Mouse (Mus musculus): ENCODE data around the gene Fbln5. TPM values are rescaled to one million over a fixed set of nuclear protein-coding genes. Genes with fewer than 3 reads are reported as not detected.

Gene Fbln5
- polyA plus RNA-seq, 1 experiment from 2014 or later: 5.3 TPM

DNA sequence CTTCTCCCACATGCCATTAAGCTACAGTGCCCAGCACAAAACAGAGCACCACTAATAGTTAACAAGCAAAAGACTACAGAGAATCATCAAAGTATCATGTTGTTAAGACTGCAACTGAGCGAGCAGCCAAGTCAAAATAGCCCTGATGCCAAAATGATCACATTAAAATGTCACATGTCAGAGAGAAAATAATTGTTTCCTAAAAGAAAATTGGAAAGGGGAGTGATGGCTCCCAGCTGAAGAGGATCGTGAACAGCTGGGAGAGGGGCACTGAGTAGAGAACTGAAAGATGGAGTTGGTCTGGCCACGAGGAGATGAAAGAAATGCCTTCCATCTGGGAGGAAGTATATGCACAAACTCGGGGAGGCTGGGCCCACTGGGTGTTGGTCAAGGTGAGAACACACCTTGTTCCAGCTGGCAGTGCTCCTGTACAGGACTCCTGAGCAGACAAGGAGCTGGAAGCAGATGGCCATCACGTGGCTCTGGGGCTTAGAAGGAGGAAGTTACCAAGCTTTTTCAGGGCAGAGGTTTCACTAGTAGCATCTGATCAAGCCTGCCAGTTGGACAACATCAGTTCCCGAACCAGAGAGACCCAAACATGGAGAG, 59.3 kb downstream of the Fbln5 start:
- ATAC-seq: no peak

DNA sequence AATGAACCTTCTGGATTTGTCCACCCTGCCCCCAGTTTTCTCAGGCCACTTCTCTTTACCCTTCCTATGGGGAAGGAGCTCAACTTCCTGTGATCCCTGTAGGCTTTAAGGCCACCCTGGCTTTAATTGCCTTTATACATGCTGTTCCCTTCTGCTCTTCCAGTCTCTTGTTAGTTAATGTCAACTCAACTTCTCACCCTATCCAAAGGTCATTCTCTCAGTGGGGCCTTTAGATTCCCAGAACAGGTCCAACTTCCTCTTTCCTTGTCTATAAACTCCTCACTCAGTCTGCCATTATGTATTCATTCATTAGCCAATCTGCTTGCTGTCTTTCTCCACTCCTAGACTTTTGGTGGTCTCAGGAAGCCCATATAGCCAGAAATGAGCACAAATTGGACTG, 60.2 kb downstream of the Fbln5 start:
- H3K9ac ChIP-seq (ENCODE audit: low read length): no peak overlapping the region
- H3K4me3 ChIP-seq (ENCODE audit: low read depth, low read length): no peak overlapping the region
- ATAC-seq: no peak
- no peaks in the 10 kb centered on the region for H3K9me3 ChIP-seq (replicated peaks; ENCODE audit: control insufficient read depth, low read length)
- H3K36me3 ChIP-seq (ENCODE audit: control insufficient read depth, insufficient read depth, low read length): no peaks in the 10 kb centered on the region
- H3K4me2 ChIP-seq (ENCODE audit: low read length): no peak overlapping the region
- H3K27me3 ChIP-seq (replicated peaks; ENCODE audit: control insufficient read depth, insufficient read depth, low read length): no peaks in the 10 kb centered on the region
- H3K4me1 ChIP-seq (ENCODE audit: control insufficient read depth, insufficient read depth, low read length): no peaks in the 10 kb centered on the region
- DNase-seq (ENCODE audit: low spot score): no peak
- H3K27ac ChIP-seq (ENCODE audit: low read depth, low read length): no peak overlapping the region

More for the DNA sequence above, 59.3 kb downstream of the Fbln5 start:
- no peak for DNase-seq (ENCODE audit: low spot score)
- 68% methylated on average over 6 of the region's 6 CpGs for WGBS
- H3K4me2 ChIP-seq (ENCODE audit: low read length): no peak overlapping the region
- no peaks in the 10 kb centered on the region for H3K4me1 ChIP-seq (ENCODE audit: control insufficient read depth, insufficient read depth, low read length)
- no peak overlapping the region for H3K27ac ChIP-seq (ENCODE audit: low read depth, low read length)
- H3K9ac ChIP-seq (ENCODE audit: low read length): no peak overlapping the region
- no peaks in the 10 kb centered on the region for H3K27me3 ChIP-seq (replicated peaks; ENCODE audit: control insufficient read depth, insufficient read depth, low read length)
- H3K36me3 ChIP-seq (ENCODE audit: control insufficient read depth, insufficient read depth, low read length): no peaks in the 10 kb centered on the region
- H3K4me3 ChIP-seq (ENCODE audit: low read depth, low read length): no peak overlapping the region
- H3K9me3 ChIP-seq (replicated peaks; ENCODE audit: control insufficient read depth, low read length): no peaks in the 10 kb centered on the region

DNA sequence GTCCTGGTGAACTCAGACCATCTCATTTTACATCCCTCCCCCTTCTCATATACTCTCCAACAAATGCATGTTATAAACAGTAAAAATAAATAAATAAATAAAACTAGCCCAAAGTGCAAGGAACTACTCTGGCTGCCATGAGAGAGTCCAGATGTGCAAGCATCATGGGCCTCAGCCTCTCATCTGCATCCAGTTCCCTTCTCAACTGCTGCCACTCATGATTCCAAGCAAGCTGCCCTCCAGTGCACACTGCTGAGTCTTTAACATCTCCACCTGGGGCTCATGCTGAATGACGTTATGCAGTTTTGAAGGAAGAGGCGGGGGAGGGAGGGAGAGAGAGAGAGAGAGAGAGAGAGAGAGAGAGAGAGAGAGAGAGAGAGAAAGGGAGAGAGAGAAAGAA, 76.5 kb downstream of the Fbln5 start:
- 56% methylated on average over 2 of the region's 2 CpGs for WGBS
- Histone ChIP-seq H3K4me1 (ENCODE audit: control insufficient read depth, insufficient read depth, low read length) (no peaks in the 10 kb centered on the region), H3K27ac (ENCODE audit: low read depth, low read length) (no peak overlapping the region), H3K4me3 (ENCODE audit: low read depth, low read length) (no peak overlapping the region), H3K4me2 (ENCODE audit: low read length) (no peak overlapping the region), H3K9me3 (replicated peaks; ENCODE audit: control insufficient read depth, low read length) (no peaks in the 10 kb centered on the region), H3K36me3 (ENCODE audit: control insufficient read depth, insufficient read depth, low read length) (no peaks in the 10 kb centered on the region), H3K9ac (ENCODE audit: low read length) (no peak overlapping the region), H3K27me3 (replicated peaks; ENCODE audit: control insufficient read depth, insufficient read depth, low read length) (no peaks in the 10 kb centered on the region)
- DNase-seq (ENCODE audit: low spot score) (no peak), ATAC-seq (no peak)

DNA sequence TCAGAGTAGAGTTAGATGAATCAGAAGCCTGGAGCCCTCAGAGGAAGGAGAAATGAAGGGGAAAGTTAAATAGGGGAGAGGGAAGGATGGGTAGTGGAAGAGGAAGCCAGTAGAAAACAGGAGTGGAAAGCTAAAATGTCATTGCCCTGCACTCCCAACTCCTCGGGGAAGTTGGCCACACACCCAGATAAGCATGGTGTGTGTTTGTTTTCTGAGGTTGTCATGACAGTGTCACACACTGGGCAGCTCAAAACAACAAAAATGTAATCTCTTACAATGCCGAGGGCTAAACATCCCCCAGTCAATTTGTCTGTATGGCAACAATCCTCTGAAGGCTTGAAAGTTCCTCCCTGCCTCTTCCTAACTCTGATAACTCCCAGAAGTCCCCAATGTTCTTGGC, 78.4 kb downstream of the Fbln5 start:
- ATAC-seq: no peak

DNA sequence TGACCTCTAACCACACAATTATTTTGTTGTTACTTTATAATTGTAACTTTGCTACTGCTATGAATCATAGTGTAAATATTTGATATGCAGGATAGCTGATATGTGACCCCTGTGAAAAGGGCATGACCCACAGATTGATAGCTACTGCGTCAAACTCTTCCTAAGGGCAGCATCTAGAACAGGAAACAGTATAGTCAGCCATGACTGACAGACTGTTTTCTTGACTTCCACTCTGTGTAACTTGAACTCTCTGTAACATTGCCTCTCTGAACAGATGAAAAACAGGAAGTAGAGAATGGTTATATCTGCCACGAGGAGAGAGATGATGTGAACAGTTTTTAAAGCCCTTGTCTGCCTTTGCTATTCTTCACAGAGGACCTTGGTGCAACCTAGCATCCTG, 78.8 kb downstream of the Fbln5 start:
- DNase-seq (ENCODE audit: low spot score) (no peak), ATAC-seq (no peak)
- no peaks in the 10 kb centered on the region for H3K36me3 ChIP-seq (ENCODE audit: control insufficient read depth, insufficient read depth, low read length)

More for the DNA sequence above, 78.4 kb downstream of the Fbln5 start:
- Histone ChIP-seq H3K27me3 (replicated peaks; ENCODE audit: control insufficient read depth, insufficient read depth, low read length) (no peaks in the 10 kb centered on the region), H3K4me2 (ENCODE audit: low read length) (no peak overlapping the region), H3K27ac (ENCODE audit: low read depth, low read length) (no peak overlapping the region), H3K9me3 (replicated peaks; ENCODE audit: control insufficient read depth, low read length) (no peaks in the 10 kb centered on the region), H3K4me3 (ENCODE audit: low read depth, low read length) (no peak overlapping the region), H3K36me3 (ENCODE audit: control insufficient read depth, insufficient read depth, low read length) (no peaks in the 10 kb centered on the region), H3K9ac (ENCODE audit: low read length) (no peak overlapping the region), H3K4me1 (ENCODE audit: control insufficient read depth, insufficient read depth, low read length) (no peaks in the 10 kb centered on the region)
- WGBS: 83% methylated on average over 2 of the region's 2 CpGs
- DNase-seq (ENCODE audit: low spot score): no peak

DNA sequence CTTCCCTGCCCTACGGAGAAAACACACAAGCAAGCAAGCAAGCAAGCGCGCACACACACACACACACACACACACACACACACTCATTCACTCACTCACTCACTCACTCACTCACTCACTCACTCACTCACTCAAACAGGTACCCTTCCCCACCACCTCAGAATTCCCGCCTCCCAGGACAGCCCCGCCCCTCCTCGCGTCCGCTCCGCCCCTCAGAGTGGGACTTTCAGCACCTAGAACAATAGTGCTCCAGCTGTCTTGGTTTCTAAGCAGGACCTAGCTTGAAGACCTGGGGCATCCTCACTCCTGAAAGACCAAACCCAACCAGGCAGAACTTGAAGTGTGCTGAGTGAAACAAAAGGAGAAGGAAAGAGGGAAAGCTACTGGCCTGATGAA, 100.1 kb downstream of the Fbln5 start:
- ATAC-seq (peak; percentile 83), DNase-seq (ENCODE audit: low spot score) (peak; percentile 14)
- peak overlapping the region; percentile 98 for H3K4me2 ChIP-seq (ENCODE audit: low read length)
- H3K27me3 ChIP-seq (replicated peaks; ENCODE audit: control insufficient read depth, insufficient read depth, low read length): peaks cover 4% of the 10 kb centered on the region; the same call in 1 of the 2 replicates
- H3K36me3 ChIP-seq (ENCODE audit: control insufficient read depth, insufficient read depth, low read length): no peaks in the 10 kb centered on the region
- H3K9ac ChIP-seq (ENCODE audit: low read length): no peak overlapping the region
- WGBS: 1% methylated on average over 9 of the region's 9 CpGs
- no peak overlapping the region for H3K27ac ChIP-seq (ENCODE audit: low read depth, low read length)
- no peaks in the 10 kb centered on the region for H3K9me3 ChIP-seq (replicated peaks; ENCODE audit: control insufficient read depth, low read length)
- H3K4me1 ChIP-seq (ENCODE audit: control insufficient read depth, insufficient read depth, low read length): peaks cover 3% of the 10 kb centered on the region; the same call in 1 of the 2 replicates
- peak overlapping the region; percentile 59 for H3K4me3 ChIP-seq (ENCODE audit: low read depth, low read length)

More for the DNA sequence above, 78.8 kb downstream of the Fbln5 start:
- H3K4me3 ChIP-seq (ENCODE audit: low read depth, low read length): no peak overlapping the region
- no peak overlapping the region for H3K9ac ChIP-seq (ENCODE audit: low read length)
- H3K27me3 ChIP-seq (replicated peaks; ENCODE audit: control insufficient read depth, insufficient read depth, low read length): no peaks in the 10 kb centered on the region
- WGBS: 75% methylated on average over 2 of the region's 2 CpGs
- H3K9me3 ChIP-seq (replicated peaks; ENCODE audit: control insufficient read depth, low read length): no peaks in the 10 kb centered on the region
- H3K4me1 ChIP-seq (ENCODE audit: control insufficient read depth, insufficient read depth, low read length): no peaks in the 10 kb centered on the region
- no peak overlapping the region for H3K27ac ChIP-seq (ENCODE audit: low read depth, low read length)
- H3K4me2 ChIP-seq (ENCODE audit: low read length): no peak overlapping the region

DNA sequence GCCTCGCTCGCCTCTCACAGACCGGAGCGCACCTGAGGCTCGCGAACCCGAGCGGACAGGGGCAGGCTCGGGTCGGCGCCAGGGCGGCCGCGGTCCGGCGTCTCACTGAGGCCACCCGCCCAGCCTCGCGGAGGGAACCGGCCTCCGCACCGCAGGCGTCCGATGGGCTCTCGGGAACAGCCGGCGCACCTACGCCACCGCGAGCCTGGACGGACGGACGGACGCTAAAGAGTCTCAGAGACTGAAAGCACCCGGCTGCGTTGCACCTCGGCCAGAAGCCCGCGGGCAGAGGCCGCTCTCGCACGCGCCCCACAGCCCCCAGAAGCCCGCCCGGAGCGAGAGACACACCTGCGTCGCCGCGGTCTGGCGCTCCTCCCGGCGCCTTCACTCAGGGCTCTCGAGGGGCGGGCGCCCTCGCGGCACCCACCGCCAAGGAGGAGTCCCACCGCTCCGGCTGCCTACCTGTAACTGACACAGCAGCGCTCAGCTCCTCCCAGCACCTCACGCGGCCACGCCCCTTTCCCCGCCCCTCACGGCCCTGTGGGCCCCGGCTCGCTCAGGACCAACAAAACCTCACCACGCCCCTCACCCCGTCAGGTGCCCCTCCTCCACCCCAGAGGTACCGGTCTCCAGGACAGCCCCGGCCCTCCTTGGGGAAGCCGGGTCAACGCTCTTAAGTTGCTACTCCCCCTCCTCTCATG, 100.7 kb downstream of the Fbln5 start, which contains the start of gene Tc2n:
TSS of gene Tc2n (minus strand) at position 470 of the 701 bp plus-strand sequence.
- Histone ChIP-seq H3K4me3 (ENCODE audit: low read depth, low read length) (peak within 1 kb of the TSS; percentile 59), H3K9me3 (replicated peaks; ENCODE audit: control insufficient read depth, low read length) (no peaks in the 10 kb centered on the region), H3K4me1 (ENCODE audit: control insufficient read depth, insufficient read depth, low read length) (peaks cover 3% of the 10 kb centered on the region; the same call in 1 of the 2 replicates), H3K27ac (ENCODE audit: low read depth, low read length) (no peak within 1 kb of the TSS), H3K27me3 (replicated peaks; ENCODE audit: control insufficient read depth, insufficient read depth, low read length) (peaks cover 4% of the 10 kb centered on the region; the same call in 1 of the 2 replicates), H3K9ac (ENCODE audit: low read length) (peak within 1 kb of the TSS; percentile 58), H3K4me2 (ENCODE audit: low read length) (peak within 1 kb of the TSS; percentile 98), H3K36me3 (ENCODE audit: control insufficient read depth, insufficient read depth, low read length) (no peaks in the 10 kb centered on the region)
- WGBS: under 1% methylated on average over 63 of the region's 75 CpGs
- ATAC-seq: peak; percentile 96
- peak; percentile 59 for DNase-seq (ENCODE audit: low spot score)

DNA sequence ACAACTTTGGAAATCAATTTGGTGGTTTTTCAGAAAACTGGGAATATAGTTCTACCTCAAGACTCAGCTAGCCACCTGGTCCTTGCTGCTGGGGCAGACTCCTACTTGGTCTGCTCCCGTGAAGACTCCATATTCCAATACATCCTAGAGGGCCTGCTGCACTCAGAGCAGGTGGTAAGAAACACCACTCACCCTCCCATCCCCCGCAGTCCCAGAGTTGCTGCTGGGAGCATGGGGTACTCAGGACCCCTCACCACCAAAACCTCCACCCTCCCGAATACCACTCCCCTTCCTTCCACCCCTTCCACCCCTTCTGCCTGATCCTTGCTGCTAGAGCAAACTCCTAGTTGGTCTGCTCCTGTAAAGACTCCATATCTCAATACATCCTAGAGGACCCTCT, 119.7 kb downstream of the Fbln5 start:
- Histone ChIP-seq H3K36me3 (ENCODE audit: control insufficient read depth, insufficient read depth, low read length) (no peaks in the 10 kb centered on the region), H3K4me1 (ENCODE audit: control insufficient read depth, insufficient read depth, low read length) (no peaks in the 10 kb centered on the region), H3K27ac (ENCODE audit: low read depth, low read length) (no peak overlapping the region), H3K27me3 (replicated peaks; ENCODE audit: control insufficient read depth, insufficient read depth, low read length) (no peaks in the 10 kb centered on the region), H3K9me3 (replicated peaks; ENCODE audit: control insufficient read depth, low read length) (0 out of 2 replicates have a peak, but pooled peaks cover 2% of the 10 kb centered on the region), H3K4me3 (ENCODE audit: low read depth, low read length) (no peak overlapping the region), H3K4me2 (ENCODE audit: low read length) (no peak overlapping the region), H3K9ac (ENCODE audit: low read length) (no peak overlapping the region)
- no peak for DNase-seq (ENCODE audit: low spot score)
- 81% methylated on average over 3 of the region's 3 CpGs for WGBS
- no peak for ATAC-seq
